Mouse (Mus musculus) limb, embryonic 11.5 days (tissue): ENCODE data around the gene Dcun1d3. TPM values are rescaled to one million over a fixed set of nuclear protein-coding genes. Genes with fewer than 3 reads are reported as not detected.

Experiments used
- ATAC-seq: fragments of 200-750 bp; cut with Nextera tagmentation; 2 replicates; pipeline ENCODE4 v1.8.0; 2017; ENCODE audit warnings: low read depth; ENCODE audit not compliant: insufficient number of reproducible peaks, low FRiP score, low TSS enrichment
- DNase-seq: peaks from one replicate; pipeline ENCODE4 v3.0.0-alpha.2; 2015; ENCODE audit warnings: low spot score
- H3K27ac ChIP-seq: fragments of 300-500 bp; sonication (generic); replicated peaks from 2 replicates; pipeline ENCODE4 v1.5.1; 2014; ENCODE audit warnings: low read depth, mild to moderate bottlenecking, low read length
- H3K27me3 ChIP-seq: fragments of 300-500 bp; sonication (generic); 2 replicates; pipeline ENCODE4 v1.6.1; 2014; ENCODE audit warnings: mild to moderate bottlenecking, low read length, mixed read lengths; ENCODE audit not compliant: control insufficient read depth, insufficient read depth
- H3K36me3 ChIP-seq: fragments of 300-500 bp; sonication (generic); 2 replicates; pipeline ENCODE4 v1.6.1; 2014; ENCODE audit warnings: mild to moderate bottlenecking, low read length, moderate library complexity, mixed read lengths; ENCODE audit not compliant: control insufficient read depth, insufficient read depth
- H3K4me1 ChIP-seq: fragments of 300-500 bp; sonication (generic); 2 replicates; pipeline ENCODE4 v1.6.1; 2014; ENCODE audit warnings: low read length, mixed read lengths; ENCODE audit not compliant: control insufficient read depth, insufficient read depth
- H3K4me2 ChIP-seq: fragments of 300-500 bp; sonication (generic); 2 replicates; pipeline ENCODE4 v1.6.1; 2014; ENCODE audit warnings: low read depth, mild to moderate bottlenecking, moderate library complexity; ENCODE audit not compliant: severe bottlenecking
- H3K4me3 ChIP-seq: fragments of 300-500 bp; sonication (generic); 2 replicates; pipeline ENCODE4 v1.5.1; 2014; ENCODE audit warnings: low read depth, low read length
- H3K9ac ChIP-seq: fragments of 300-500 bp; sonication (generic); 2 replicates; pipeline ENCODE4 v1.6.1; 2014; ENCODE audit warnings: mild to moderate bottlenecking, low read length
- H3K9me3 ChIP-seq: fragments of 300-500 bp; sonication (generic); 2 replicates; pipeline ENCODE4 v1.6.1; 2016; ENCODE audit warnings: low read length; ENCODE audit not compliant: control insufficient read depth
- WGBS: fragments of 180-500 bp; shearing (Covaris S2); extraction: QIAGEN DNeasy Blood & Tissue Kit; methylation state at CpG from one replicate; pipeline ENCODE4 v1.1.7; 2014; 5-methylcytosine and 5-hydroxymethylcytosine counted together
- polyA plus RNA-seq: library from polyadenylated mRNA; unstranded; fragments of >200 nt; fragmentation: Nextera tagmentation; extraction: Ambion mirVana; gene quantifications from 2 replicates; pipeline ENCODE4 v1.2.1, GENCODE M21; 2014

Dcun1d3 gene
- polyA plus RNA-seq, 1 experiment from 2014 or later: 8.0 TPM

GRCm38 (mm10) chr7:119808723-119809122, 87.4 kb downstream of the Dcun1d3 start:
- no peak overlapping the region for H3K4me2 ChIP-seq
- no peaks in the 10 kb centered on the region for H3K4me1 ChIP-seq
- no peak for DNase-seq
- no peak overlapping the region for H3K4me3 ChIP-seq
- no peaks in the 10 kb centered on the region for H3K27me3 ChIP-seq
- 95% methylated on average over 3 of the region's 3 CpGs for WGBS
- no peak overlapping the region for H3K27ac ChIP-seq
- H3K36me3 ChIP-seq: no peaks in the 10 kb centered on the region; the same call in 1 of the 2 replicates
- ATAC-seq: no peak
- H3K9ac ChIP-seq: no peak overlapping the region
- H3K9me3 ChIP-seq: no peaks in the 10 kb centered on the region

DNA sequence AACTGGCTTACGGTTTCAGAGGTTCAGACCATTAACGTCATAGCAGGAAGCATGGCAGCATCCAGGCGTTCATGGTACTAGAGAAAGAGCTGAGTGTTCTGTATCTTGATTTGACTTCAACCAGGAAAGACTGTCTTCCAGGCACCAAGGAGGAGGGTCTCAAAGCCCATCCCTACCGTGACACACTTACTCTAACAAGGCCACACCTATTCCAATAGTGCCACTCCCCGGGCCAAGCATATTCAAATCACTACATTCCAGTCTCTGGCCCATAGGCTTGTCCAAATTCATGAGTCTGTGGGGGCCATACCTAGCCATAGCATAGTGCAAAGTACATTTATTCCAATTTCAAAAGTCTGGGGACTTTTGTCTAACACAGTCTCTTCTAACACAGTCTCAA, 88.7 kb downstream of the Dcun1d3 start:
- Histone ChIP-seq H3K9ac (no peak overlapping the region), H3K4me3 (no peak overlapping the region), H3K4me2 (no peak overlapping the region), H3K9me3 (no peaks in the 10 kb centered on the region), H3K27me3 (no peaks in the 10 kb centered on the region), H3K4me1 (no peaks in the 10 kb centered on the region), H3K27ac (no peak overlapping the region), H3K36me3 (no peaks in the 10 kb centered on the region; the same call in 1 of the 2 replicates)
- WGBS: 90% methylated on average over 5 of the region's 5 CpGs
- DNase-seq (no peak), ATAC-seq (no peak)

Other genes starting within 250 kb of the Dcun1d3 start
- not detected in 2 replicates for gene Acsm4, start 206.3 kb downstream of the Dcun1d3 start, polyA plus RNA-seq
- 95.6 and 104 TPM in 2 replicates for gene Thumpd1, start 175.5 kb downstream of the Dcun1d3 start, polyA plus RNA-seq
- 0.14 and 0.25 TPM in 2 replicates for gene Acsm3, start 135.4 kb downstream of the Dcun1d3 start, polyA plus RNA-seq
- gene Rexo5, start 102.3 kb downstream of the Dcun1d3 start, polyA plus RNA-seq: 21.8 and 24.8 TPM in 2 replicates
- 32.3 and 32.9 TPM in 2 replicates for gene Eri2, start 102.2 kb downstream of the Dcun1d3 start, polyA plus RNA-seq
- 7.1 and 8.5 TPM in 2 replicates for gene Lyrm1, start 437 bp downstream of the Dcun1d3 start, polyA plus RNA-seq
- not detected in 2 replicates for gene Dnah3, start 199.0 kb upstream of the Dcun1d3 start, polyA plus RNA-seq
- 14.6 and 15.6 TPM in 2 replicates for gene Tmem159, start 206.1 kb upstream of the Dcun1d3 start, polyA plus RNA-seq
- gene Zp2, start 249.0 kb upstream of the Dcun1d3 start, polyA plus RNA-seq: not detected in 2 replicates